Mouse (Mus musculus): ENCODE results near the gene Vstm5.

DNA sequence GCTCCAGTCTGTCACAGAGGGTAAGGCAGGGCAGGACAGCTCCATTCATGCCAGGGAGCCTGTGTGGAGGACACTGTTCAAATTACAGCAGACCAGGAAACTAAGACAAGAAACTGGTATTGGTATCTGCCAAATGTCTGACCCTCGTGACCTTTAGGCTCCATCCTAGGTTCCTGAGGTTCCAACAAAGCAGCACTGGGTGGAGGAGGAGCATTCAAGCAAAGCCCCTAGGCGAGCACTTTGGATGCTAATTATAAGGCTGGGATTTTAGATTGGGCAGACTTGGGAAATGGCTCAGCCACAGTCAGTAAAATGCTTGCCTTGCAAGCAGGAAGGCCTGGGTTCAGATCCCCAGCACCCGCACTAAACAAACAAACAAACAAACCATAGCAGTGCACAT is 2.9 kb upstream of the Vstm5 start:
- TF ChIP-seq CTCF (IDR thresholded peaks at IDR 0.05; ENCODE audit: extremely low read depth, insufficient read depth, low read length) = no peak
- no peak for TF ChIP-seq POLR2A (IDR thresholded peaks at IDR 0.05; ENCODE audit: extremely low read depth, insufficient read depth, low read length)
